Mouse (Mus musculus) spleen, postnatal 10 days (tissue): Measurements from ENCODE around the gene Naa80.

ENCODE experiments used
- DNase-seq, 2 experiments: peaks; one replicate each; pipeline ENCODE4 v3.0.0; 2021 to 2022; ENCODE audit warnings: low spot score in 2 of 2

The Naa80 gene

GRCm38 (mm10) chr9:107578587-107578986 lies at the start of gene Naa80:
Gene Naa80 (plus strand): TSS chr9:107578887.
- DNase-seq, result no peak

GRCm38 (mm10) chr9:107533791-107534407 lies 44.8 kb upstream of the Naa80 start, which contains the start of gene Tmem115:
Gene Tmem115 (plus strand): TSS chr9:107533945.
- DNase-seq, result peak; percentile 78 to 89

- peak; percentile 58 to 61 for DNase-seq
Observed at GRCm38 (mm10) chr9:107534408-107535202, 44.1 kb upstream of the Naa80 start.

GRCm38 (mm10) chr9:107538231-107538630 lies 40.5 kb upstream of the Naa80 start:
- no peak for DNase-seq

- DNase-seq, result no peak
Observed at GRCm38 (mm10) chr9:107538711-107539110, 40.0 kb upstream of the Naa80 start.

- no peak for DNase-seq
Observed at GRCm38 (mm10) chr9:107539940-107540339, 38.7 kb upstream of the Naa80 start.

- DNase-seq, result no peak
Observed at GRCm38 (mm10) chr9:107540420-107540819, 38.3 kb upstream of the Naa80 start.

GRCm38 (mm10) chr9:107541005-107541404 lies 37.7 kb upstream of the Naa80 start:
- no peak for DNase-seq

GRCm38 (mm10) chr9:107541474-107542351 lies 37.0 kb upstream of the Naa80 start, which contains the start of the genes Cyb561d2 and Nprl2:
Gene Cyb561d2 (minus strand): TSS chr9:107542193.
Gene Nprl2 (plus strand): TSS chr9:107542226.
- peak; percentile 81 to 89 for DNase-seq

GRCm38 (mm10) chr9:107542352-107542686 lies 36.4 kb upstream of the Naa80 start:
- DNase-seq, result no peak

- DNase-seq, result no peak
Observed at GRCm38 (mm10) chr9:107542721-107543120, 36.0 kb upstream of the Naa80 start.

- DNase-seq, result no peak
Observed at GRCm38 (mm10) chr9:107543299-107543698, 35.4 kb upstream of the Naa80 start.

- DNase-seq, result no peak
Observed at GRCm38 (mm10) chr9:107544196-107544700, 34.4 kb upstream of the Naa80 start.

- no peak for DNase-seq
Observed at GRCm38 (mm10) chr9:107544729-107545128, 34.0 kb upstream of the Naa80 start.

- DNase-seq, result no peak
Observed at GRCm38 (mm10) chr9:107545199-107545598, 33.5 kb upstream of the Naa80 start.

GRCm38 (mm10) chr9:107545602-107546001 lies 33.1 kb upstream of the Naa80 start:
- peak; percentile 83 to 90 for DNase-seq

GRCm38 (mm10) chr9:107547026-107547425 lies 31.7 kb upstream of the Naa80 start, which contains the start of gene Zmynd10:
Gene Zmynd10 (plus strand): TSS chr9:107547298.
- peak; percentile 68 to 92 for DNase-seq

GRCm38 (mm10) chr9:107547957-107548356 lies 30.7 kb upstream of the Naa80 start:
- no peak for DNase-seq

- no peak for DNase-seq
Observed at GRCm38 (mm10) chr9:107548820-107549219, 29.9 kb upstream of the Naa80 start.

GRCm38 (mm10) chr9:107549297-107550074 lies 29.2 kb upstream of the Naa80 start:
- DNase-seq, result no peak
